9 mouse cellular contexts compared by ENCODE assay signal in genomic region chr3:86919641-86920342, GRCm38 (mm10). TPM values are rescaled to one million over a fixed set of nuclear protein-coding genes. Genes with fewer than 3 reads are reported as not detected.
DNase-seq lines count a peak whose midpoint lies in the region; ATAC-seq lines count a peak whose summit lies in the region.
"Had no signal": no experiment of that assay in that cellular context is flagged by ENCODE, and none has a peak within 500 bp of the region (broad histone marks: within the 10 kb centered on the region; RNA-seq: fewer than 3 reads in every experiment).

No protein-coding gene starts in this region.

- DNase-seq in CD8-positive naive resting alpha-beta T cell, adult 2 months (ENCODE audit: low read depth in 2 of 2, low spot score in 2 of 2): peak; percentile 10 to 32
- DNase-seq in cerebellum, postnatal 36 days: peak; percentile 52 to 75
- peak; percentile 64 to 78 for DNase-seq in layer of hippocampus, postnatal 10 days (ENCODE audit: low spot score in 2 of 2)
- DNase-seq in midbrain, embryonic 14.5 days: peak; percentile 71

- peak overlapping the region; percentile 94 for H3K4me2 ChIP-seq in heart, embryonic 13.5 days
- peak overlapping the region; percentile 65 for H3K4me2 ChIP-seq in midbrain, embryonic 14.5 days (ENCODE audit: low read length)
- H3K4me2 ChIP-seq in stomach, embryonic 15.5 days: peak overlapping the region; percentile 91

- no peaks in the 10 kb centered on the region for H3K36me3 ChIP-seq in erythroblast, embryonic 14.5 days (ENCODE audit: control insufficient read depth)
- no peaks in the 10 kb centered on the region for H3K36me3 ChIP-seq in heart, embryonic 13.5 days
- H3K36me3 ChIP-seq in midbrain, embryonic 14.5 days (ENCODE audit: control insufficient read depth, insufficient read depth, low read length): no peaks in the 10 kb centered on the region
- H3K36me3 ChIP-seq in stomach, embryonic 15.5 days: no peaks in the 10 kb centered on the region
- H3K36me3 ChIP-seq: G1E had no signal

- peak overlapping the region; percentile 52 for H3K4me3 ChIP-seq in erythroblast, embryonic 14.5 days (replicated peaks)
- peak overlapping the region; percentile 77 for H3K4me3 ChIP-seq in heart, embryonic 13.5 days
- peak overlapping the region; percentile 87 for H3K4me3 ChIP-seq in midbrain, embryonic 14.5 days (replicated peaks; ENCODE audit: low read depth, low read length)
- peak overlapping the region; percentile 70 for H3K4me3 ChIP-seq in stomach, embryonic 15.5 days (replicated peaks)

- peaks cover 46% of the 10 kb centered on the region for H3K27me3 ChIP-seq in erythroblast, embryonic 14.5 days (ENCODE audit: control insufficient read depth)
- H3K27me3 ChIP-seq in heart, embryonic 13.5 days (replicated peaks): peaks cover 33% of the 10 kb centered on the region
- H3K27me3 ChIP-seq in midbrain, embryonic 14.5 days (ENCODE audit: control insufficient read depth, insufficient read depth, low read length): no peaks in the 10 kb centered on the region
- H3K27me3 ChIP-seq in stomach, embryonic 15.5 days (replicated peaks): peaks cover 19% of the 10 kb centered on the region

- no peak for ATAC-seq in erythroblast, adult 5-6 weeks (replicated peaks; ENCODE audit: low FRiP score, poor library complexity, severe bottlenecking)
- no peak for ATAC-seq in heart, embryonic 13.5 days (ENCODE audit: extremely low read depth, insufficient number of reproducible peaks, low FRiP score, low TSS enrichment)
- ATAC-seq in midbrain, embryonic 14.5 days (ENCODE audit: low FRiP score, low TSS enrichment): peak; percentile 53; the same call in 1 of the 2 replicates
- ATAC-seq in stomach, embryonic 15.5 days (ENCODE audit: insufficient read depth, low FRiP score, low read depth): peak; percentile 61; the same call in 1 of the 2 replicates

- H3K9ac ChIP-seq in heart, embryonic 13.5 days: peak overlapping the region; percentile 88
- H3K9ac ChIP-seq in midbrain, embryonic 14.5 days (replicated peaks; ENCODE audit: low read length): peak overlapping the region; percentile 95
- peak overlapping the region; percentile 37 for H3K9ac ChIP-seq in stomach, embryonic 15.5 days

- peaks cover 5% of the 10 kb centered on the region for H3K9me3 ChIP-seq in erythroblast, embryonic 14.5 days (ENCODE audit: control insufficient read depth, low read length)
- H3K9me3 ChIP-seq in heart, embryonic 13.5 days: no peaks in the 10 kb centered on the region
- no peaks in the 10 kb centered on the region for H3K9me3 ChIP-seq in midbrain, embryonic 14.5 days (ENCODE audit: control insufficient read depth, low read length)
- H3K9me3 ChIP-seq in stomach, embryonic 15.5 days: no peaks in the 10 kb centered on the region

- H3K27ac ChIP-seq in heart, embryonic 13.5 days (replicated peaks): peak overlapping the region; percentile 60; the same call in 1 of the 2 replicates
- H3K27ac ChIP-seq in midbrain, embryonic 14.5 days (replicated peaks; ENCODE audit: low read depth, low read length): peak overlapping the region; percentile 97
- no peak overlapping the region for H3K27ac ChIP-seq in stomach, embryonic 15.5 days

- H3K4me1 ChIP-seq in erythroblast, embryonic 14.5 days (ENCODE audit: control insufficient read depth): peaks cover 12% of the 10 kb centered on the region
- H3K4me1 ChIP-seq in heart, embryonic 13.5 days: peaks cover 6% of the 10 kb centered on the region
- peaks cover 27% of the 10 kb centered on the region for H3K4me1 ChIP-seq in midbrain, embryonic 14.5 days (ENCODE audit: control insufficient read depth, insufficient read depth, low read length)
- H3K4me1 ChIP-seq in stomach, embryonic 15.5 days: peaks cover 5% of the 10 kb centered on the region; the same call in 1 of the 2 replicates

- WGBS in heart, embryonic 13.5 days: 2% methylated on average over 61 of the region's 61 CpGs
- under 1% methylated on average over 61 of the region's 61 CpGs for WGBS in midbrain, embryonic 14.5 days
- WGBS in stomach, embryonic 15.5 days: under 1% methylated on average over 61 of the region's 61 CpGs

RNA-seq across cellular contexts. Expression of gene Dclk2, which starts 0.9 kb away (rescaled TPM):
- 5.9 and 7.2 TPM in 2 replicates for polyA plus RNA-seq in erythroblast, embryonic 14.5 days (2012)
- total RNA-seq in erythroblast, adult 5-6 weeks (2015; ENCODE audit: low replicate concordance): 29.4 and 35.9 TPM in 2 replicates
- total RNA-seq in erythroblast, adult 5-6 weeks (2017; ENCODE audit: low replicate concordance): 60.2 and 63.1 TPM in 2 replicates
- polyA plus RNA-seq in heart, embryonic 13.5 days (2015; fragmentation: Nextera tagmentation; extraction: Ambion mirVana): 3.6 and 4.2 TPM in 2 replicates
- total RNA-seq in layer of hippocampus, postnatal 10 days (2021): 100 to 1,000 TPM; 141 to 146 TPM
- polyA plus RNA-seq in midbrain, embryonic 14.5 days (2014; fragmentation: Nextera tagmentation; extraction: Ambion mirVana): 78.9 and 91.1 TPM in 2 replicates
- polyA plus RNA-seq in stomach, embryonic 15.5 days (2015; fragmentation: Nextera tagmentation; extraction: Ambion mirVana): 6.9 and 7.0 TPM in 2 replicates
- polyA plus RNA-seq: G1E had no signal

Comparison
In these comparisons a context has a peak if more than half of its experiments do, and no peak if none do; other contexts are left out.
1. ATAC-seq: peak in midbrain, embryonic 14.5 days (single experiment) and stomach, embryonic 15.5 days (single experiment); none in erythroblast, adult 5-6 weeks (single experiment) and heart, embryonic 13.5 days (single experiment).
2. DNase-seq: peak in every context shown above with its lines; median percentile 71 in layer of hippocampus, postnatal 10 days; 71 in midbrain, embryonic 14.5 days; 64 in cerebellum, postnatal 36 days; 21 in CD8-positive naive resting alpha-beta T cell, adult 2 months.
3. H3K9ac ChIP-seq: peak in every context shown above with its lines; median percentile 95 in midbrain, embryonic 14.5 days; 88 in heart, embryonic 13.5 days; 37 in stomach, embryonic 15.5 days.
4. Peak in every context shown above with its lines, with median percentiles within 50 percentile points of each other: H3K4me3 ChIP-seq and H3K4me2 ChIP-seq.